Mouse (Mus musculus) embryonic fibroblast, embryonic 13.5 days (primary cell): ENCODE data around the gene Erf. TPM values are rescaled to one million over a fixed set of nuclear protein-coding genes. Genes with fewer than 3 reads are reported as not detected.
A peak's percentile ranks its signal among the peaks of the same experiment; 100 is the strongest.

Experiments
- H3K27ac ChIP-seq: 2 replicates; pipeline ENCODE4 v1.5.1; 2012; ENCODE audit warnings: low read length, control low read depth, inconsistent platforms; ENCODE audit not compliant: insufficient read depth
- H3K4me1 ChIP-seq: 2 replicates; pipeline ENCODE4 v1.6.1; 2011; ENCODE audit warnings: low read length; ENCODE audit not compliant: control insufficient read depth, insufficient read depth
- H3K4me3 ChIP-seq: 2 replicates; pipeline ENCODE4 v1.5.1; 2011; ENCODE audit warnings: mild to moderate bottlenecking, control low read depth, low read length; ENCODE audit not compliant: insufficient read depth
- CTCF ChIP-seq: IDR thresholded peaks from 2 replicates; pipeline ENCODE4 v1.5.1; 2011; ENCODE audit warnings: mild to moderate bottlenecking, control low read depth, low read length, moderate library complexity, borderline replicate concordance; ENCODE audit not compliant: insufficient read depth
- POLR2A ChIP-seq: IDR thresholded peaks from 2 replicates; pipeline ENCODE4 v1.6.1; 2011; ENCODE audit warnings: low read depth, mild to moderate bottlenecking, control low read depth, low read length, moderate library complexity
- polyA plus RNA-seq: library from polyadenylated mRNA; stranded (reverse); fragments of >200 nt; gene quantifications from 2 replicates; pipeline ENCODE4 v1.2.4, GENCODE M21; 2011; ENCODE audit warnings: low read depth; ENCODE audit not compliant: missing spikeins, insufficient read length

The Erf gene
- polyA plus RNA-seq, 1 experiment = 70.9 TPM

GRCm38 (mm10) chr7:25240631-25241030, 9.9 kb downstream of the Erf start:
- peak overlapping the region; percentile 20; the same call in 1 of the 2 replicates for H3K27ac ChIP-seq
- H3K4me3 ChIP-seq = no peak overlapping the region
- no peak for TF ChIP-seq POLR2A
- TF ChIP-seq CTCF = no peak
- peaks cover 12% of the 10 kb centered on the region for H3K4me1 ChIP-seq

- Histone ChIP-seq H3K4me3 (no peak overlapping the region), H3K4me1 (peaks cover 9% of the 10 kb centered on the region), H3K27ac (peak overlapping the region; percentile 52)
- TF ChIP-seq CTCF (peak; percentile 57; the same call in 1 of the 2 replicates), POLR2A (peak; percentile 37)
Observed at GRCm38 (mm10) chr7:25238829-25239623, 11.5 kb downstream of the Erf start.

DNA sequence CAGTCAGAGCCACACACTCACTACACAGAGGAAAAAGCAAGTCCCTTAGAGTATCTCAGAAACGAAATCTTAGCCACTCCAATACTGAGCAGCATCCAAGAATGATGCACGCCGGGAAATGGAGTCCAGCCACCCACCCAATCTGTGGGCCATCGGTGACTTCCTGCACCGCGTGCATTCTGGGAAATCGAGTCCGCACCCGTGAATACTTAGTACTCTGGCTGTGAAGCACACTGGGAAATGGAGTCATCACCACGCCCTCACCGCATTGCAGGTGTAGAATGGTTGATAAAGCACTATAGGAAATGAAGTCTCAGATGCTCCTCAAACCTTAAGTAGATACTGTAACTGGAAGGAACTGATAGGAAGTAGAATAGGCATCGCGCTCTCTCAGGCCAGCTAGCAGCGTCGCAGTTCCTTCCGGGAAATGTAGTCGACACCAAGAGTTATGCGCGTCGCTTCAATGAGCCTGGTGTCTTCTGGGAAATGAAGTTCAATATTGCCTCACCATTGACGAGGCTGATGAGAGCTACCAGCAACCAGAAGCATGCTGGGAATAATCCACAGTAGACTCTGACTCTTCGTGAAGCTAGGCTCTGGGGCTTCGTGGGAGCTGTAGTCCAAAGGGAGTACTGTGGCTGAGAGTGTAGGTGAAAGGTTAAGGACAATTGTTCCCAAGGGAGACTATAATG, 12.4 kb downstream of the Erf start:
- H3K4me3 ChIP-seq = peak overlapping the region; percentile 22
- peaks cover 9% of the 10 kb centered on the region for H3K4me1 ChIP-seq
- H3K27ac ChIP-seq = peak overlapping the region; percentile 93
- TF ChIP-seq POLR2A (peak; percentile 55), CTCF (no peak)

- peak within 1 kb of the TSS; percentile 93 for H3K27ac ChIP-seq
- H3K4me3 ChIP-seq = peak within 1 kb of the TSS; percentile 72
- H3K4me1 ChIP-seq = peaks cover 9% of the 10 kb centered on the region
- TF ChIP-seq CTCF (no peak), POLR2A (peak; percentile 45; the same call in 1 of the 2 replicates)
Observed at GRCm38 (mm10) chr7:25237249-25238014, 13.1 kb downstream of the Erf start, which contains the start of gene Gsk3a. Gsk3a (minus strand) TSS chr7:25237851.

DNA sequence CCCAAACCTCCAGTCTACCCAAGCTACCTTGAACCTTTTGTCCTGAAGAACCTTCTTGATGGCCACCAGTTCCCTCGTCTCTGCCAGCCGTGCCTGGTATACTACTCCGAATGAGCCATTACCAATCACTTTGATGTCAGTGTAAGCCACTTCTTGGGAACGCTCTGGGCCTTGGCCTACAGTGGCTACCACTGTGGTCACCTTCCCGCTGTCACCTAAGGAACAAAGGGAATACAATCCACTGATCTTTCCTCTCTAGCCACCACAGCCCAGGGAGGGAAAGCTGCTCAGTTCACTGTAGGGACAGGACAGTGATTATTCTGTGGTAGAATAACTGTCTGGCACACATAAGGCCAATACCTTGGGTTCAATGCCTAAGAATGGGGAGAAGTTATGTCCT, 15.0 kb downstream of the Erf start:
- H3K4me1 ChIP-seq = no peaks in the 10 kb centered on the region; the same call in 1 of the 2 replicates
- no peak overlapping the region for H3K4me3 ChIP-seq
- TF ChIP-seq CTCF = no peak
- no peak for TF ChIP-seq POLR2A
- no peak overlapping the region for H3K27ac ChIP-seq

GRCm38 (mm10) chr7:25233061-25233460, 17.5 kb downstream of the Erf start:
- TF ChIP-seq CTCF = no peak
- no peak for TF ChIP-seq POLR2A
- no peaks in the 10 kb centered on the region; the same call in 1 of the 2 replicates for H3K4me1 ChIP-seq
- no peak overlapping the region for H3K27ac ChIP-seq
- no peak overlapping the region for H3K4me3 ChIP-seq

DNA sequence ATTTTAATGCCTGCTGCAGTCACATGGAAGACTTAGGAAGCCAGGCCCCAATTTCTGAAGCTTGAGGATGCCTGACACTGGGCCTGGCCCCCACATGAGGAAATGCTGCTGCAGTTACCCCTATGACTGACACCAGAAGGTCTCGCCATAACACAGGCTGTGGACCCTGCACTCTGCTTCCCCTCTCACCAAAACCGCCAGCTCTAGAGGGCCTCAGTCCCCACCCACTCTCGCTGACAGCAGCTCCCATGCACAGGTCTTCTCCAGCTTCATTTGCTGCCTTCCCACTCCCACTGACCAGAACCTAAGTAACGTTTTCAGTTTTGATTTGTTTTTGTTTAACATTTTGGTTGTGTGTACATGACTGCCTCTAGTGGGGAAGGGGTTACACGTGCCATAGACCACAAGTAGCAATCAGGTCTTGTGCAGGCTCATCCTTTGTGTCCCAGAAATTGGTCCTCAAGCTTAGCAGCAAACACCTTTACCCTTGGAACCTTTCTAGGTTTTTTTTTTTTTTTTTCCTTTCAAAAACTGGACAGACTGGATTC, 18.4 kb downstream of the Erf start:
- Histone ChIP-seq H3K4me1 (no peaks in the 10 kb centered on the region; the same call in 1 of the 2 replicates), H3K27ac (no peak overlapping the region), H3K4me3 (no peak overlapping the region)
- no peak for TF ChIP-seq CTCF
- no peak for TF ChIP-seq POLR2A

GRCm38 (mm10) chr7:25230690-25231285, 19.8 kb downstream of the Erf start:
- Histone ChIP-seq H3K27ac (no peak overlapping the region), H3K4me1 (no peaks in the 10 kb centered on the region), H3K4me3 (no peak overlapping the region)
- TF ChIP-seq POLR2A = no peak
- no peak for TF ChIP-seq CTCF
